Mouse (Mus musculus): ENCODE data around the gene Gtdc1.

- TF ChIP-seq CTCF (IDR thresholded peaks at IDR 0.05; ENCODE audit: low read depth, low read length) (no peak), GATA1 (IDR thresholded peaks at IDR 0.05; ENCODE audit: borderline replicate concordance, low read length) (no peak), TAL1 (conservative IDR thresholded peaks at IDR 0.05; ENCODE audit: low read depth, low read length) (no peak), GATA2 (IDR thresholded peaks at IDR 0.05; ENCODE audit: borderline replicate concordance, low read depth, low read length) (no peak), POLR2AphosphoS5 (IDR thresholded peaks at IDR 0.05; ENCODE audit: insufficient replicate concordance, low read depth, low read length) (no peak)
Observed at GRCm38 (mm10) chr2:44956232-44956631, 28.8 kb upstream of the Gtdc1 start.

Measured in G1E (cell line).